Mouse (Mus musculus) layer of hippocampus, adult 18-20 months (tissue): ENCODE results near the gene 4430402I18Rik. TPM values are rescaled to one million over a fixed set of nuclear protein-coding genes. Genes with fewer than 3 reads are reported as not detected.
A peak's percentile ranks its signal among the peaks of the same experiment; 100 is the strongest.

ENCODE experiments used
- DNase-seq, 2 experiments: peaks; one replicate each; pipeline ENCODE4 v3.0.0; 2022; ENCODE audit warnings: low spot score in 2 of 2
- total RNA-seq, 2 experiments: library from RNA; stranded (reverse); gene quantifications; 2 replicates each; pipeline ENCODE4 v1.2.3; 2021

The 4430402I18Rik gene
- total RNA-seq, 2 experiments from 2014 or later: 5.4 to 8.5 TPM

DNA sequence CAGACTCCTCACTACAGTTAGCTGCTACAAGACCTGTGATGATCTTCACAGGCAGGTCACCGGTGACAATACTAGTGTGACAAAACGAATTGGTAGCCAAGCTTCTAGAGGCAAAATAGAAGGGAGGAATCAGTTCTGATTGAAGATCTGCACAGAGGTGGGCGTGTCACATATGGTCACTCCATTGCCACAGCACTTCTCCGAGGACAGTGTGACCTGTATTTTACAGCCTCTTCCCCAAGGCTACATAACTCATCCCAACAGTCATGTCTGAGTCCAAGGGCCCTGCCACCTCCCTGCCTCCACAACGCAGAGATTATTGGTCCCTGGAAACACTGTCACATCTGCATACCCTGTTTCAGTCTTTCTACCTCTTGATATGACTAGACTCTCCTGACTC is 1.6 kb upstream of the 4430402I18Rik start:
- DNase-seq: no peak

DNA sequence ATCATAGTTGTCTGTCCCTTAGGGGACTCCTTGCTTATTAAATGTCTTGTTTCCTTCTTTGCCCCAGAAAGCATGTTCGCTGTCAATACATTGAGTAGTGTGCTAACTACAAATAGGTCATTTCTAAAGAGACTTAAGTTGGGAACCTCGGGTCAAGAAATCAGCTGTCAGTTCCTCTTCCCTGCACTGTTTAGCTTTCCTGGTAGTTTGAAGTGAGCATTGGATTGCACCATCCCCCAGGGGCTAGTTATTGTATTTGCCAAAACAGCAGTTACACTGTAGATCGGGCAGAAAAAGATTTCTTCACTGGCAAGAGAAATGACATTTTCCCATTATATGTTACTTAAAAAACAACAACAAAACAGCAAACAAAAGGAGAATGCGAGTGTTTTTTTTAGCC is 578 bp upstream of the 4430402I18Rik start:
- no peak for DNase-seq

DNA sequence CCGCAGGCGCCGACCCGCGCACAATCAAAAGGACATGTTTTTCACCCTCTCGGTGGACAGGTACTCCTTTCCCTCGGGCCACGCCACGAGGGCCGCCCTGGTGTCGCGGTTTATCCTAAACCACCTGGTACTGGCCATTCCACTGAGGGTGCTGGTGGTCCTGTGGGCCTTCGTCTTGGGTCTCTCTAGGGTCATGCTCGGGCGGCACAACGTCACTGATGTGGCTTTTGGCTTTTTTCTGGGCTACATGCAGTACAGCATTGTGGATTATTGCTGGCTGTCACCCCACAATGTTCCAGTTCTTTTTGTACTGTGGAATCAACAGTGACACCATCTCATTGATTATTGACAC is 3.1 kb downstream of the 4430402I18Rik start:
- DNase-seq: no peak

DNA sequence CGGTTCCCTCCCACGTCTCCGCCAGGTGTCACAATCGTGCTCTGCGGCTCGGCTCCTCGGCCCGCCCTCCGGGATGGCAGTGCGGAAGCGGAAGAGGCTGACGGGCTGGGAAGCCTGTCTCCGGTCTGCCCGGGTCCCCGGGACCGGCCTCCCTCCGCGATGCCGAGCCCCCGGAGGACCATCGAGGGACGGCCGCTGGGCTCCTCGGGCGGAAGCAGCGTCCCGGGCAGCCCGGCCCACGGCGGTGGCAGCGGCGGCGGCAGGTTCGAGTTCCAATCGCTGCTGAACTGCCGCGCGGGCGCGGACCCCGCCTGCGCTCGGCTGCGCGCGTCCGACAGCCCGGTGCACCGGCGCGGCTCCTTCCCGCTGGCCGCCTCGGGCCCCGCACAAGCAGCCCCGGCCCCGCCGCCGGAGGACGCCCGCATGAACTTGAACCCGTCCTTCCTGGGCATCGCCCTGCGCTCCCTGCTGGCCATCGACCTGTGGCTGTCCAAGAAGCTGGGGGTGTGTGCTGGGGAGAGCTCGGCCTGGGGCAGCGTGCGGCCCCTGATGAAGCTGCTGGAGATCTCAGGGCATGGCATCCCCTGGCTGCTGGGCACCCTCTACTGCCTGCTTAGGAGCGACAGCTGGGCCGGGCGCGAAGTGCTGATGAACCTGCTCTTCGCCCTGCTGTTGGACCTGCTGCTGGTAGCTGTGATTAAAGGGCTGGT is 3.6 kb downstream of the 4430402I18Rik start, which contains the start of gene Plpp6:
Gene Plpp6 (plus strand): TSS at position 112 of the 710 bp plus-strand sequence.
- DNase-seq: peak; percentile 71 to 76

DNA sequence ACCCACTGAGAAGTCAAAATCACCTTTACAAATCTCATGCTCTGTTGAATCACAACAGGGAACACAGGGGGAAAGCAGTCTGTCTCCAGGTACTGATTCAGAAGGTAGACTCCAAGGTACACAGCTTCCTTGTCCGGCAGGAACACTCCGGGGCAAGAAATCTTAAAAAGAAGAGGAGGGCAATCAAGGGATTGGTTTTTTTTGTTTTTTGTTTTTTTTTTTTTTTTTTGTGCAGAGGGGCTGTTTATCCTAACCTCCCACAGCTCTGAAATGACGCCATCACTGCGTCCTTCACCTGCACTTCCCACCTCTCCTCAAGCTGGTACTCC is 4.1 kb downstream of the 4430402I18Rik start:
- DNase-seq: no peak

DNA sequence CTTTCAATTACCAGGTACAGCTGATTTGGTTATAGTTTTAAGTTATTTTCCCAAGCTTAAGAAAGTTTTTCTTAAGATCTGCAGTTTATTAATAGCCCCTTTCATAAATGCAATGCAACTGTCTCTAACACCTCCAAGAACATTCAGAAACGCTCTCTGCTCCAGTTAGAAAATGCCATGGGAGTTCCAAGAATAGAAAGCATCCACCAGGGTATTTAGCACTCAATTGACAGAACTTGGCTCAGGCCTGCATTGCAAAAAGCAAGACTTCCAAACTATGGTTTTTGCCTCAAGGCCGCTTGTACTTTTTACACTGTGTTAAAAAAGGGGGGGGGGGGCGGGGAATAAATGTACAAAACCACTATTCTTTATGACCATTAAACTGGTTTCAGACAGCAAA is 4.5 kb downstream of the 4430402I18Rik start:
- DNase-seq: peak in 1 of 2 experiments; percentile 58

DNA sequence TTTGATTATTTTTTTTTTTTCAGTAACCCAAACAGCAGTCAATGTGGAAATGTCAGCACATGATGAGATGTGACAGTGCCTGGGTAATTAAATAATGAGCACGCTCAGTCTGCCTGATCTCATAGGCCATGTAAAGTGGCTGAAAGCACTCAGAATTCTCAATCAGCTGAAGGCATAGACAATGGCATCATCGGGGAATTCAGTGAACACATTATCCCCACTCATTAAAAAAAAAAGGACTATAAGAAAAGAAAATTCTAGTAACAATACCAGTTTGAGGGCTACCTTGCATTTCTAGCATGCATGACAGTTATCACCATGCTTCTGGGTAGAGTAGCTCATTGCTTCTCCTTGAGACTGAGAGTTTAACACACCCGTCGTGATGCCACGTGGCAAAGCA is 16.3 kb downstream of the 4430402I18Rik start:
- no peak for DNase-seq

DNA sequence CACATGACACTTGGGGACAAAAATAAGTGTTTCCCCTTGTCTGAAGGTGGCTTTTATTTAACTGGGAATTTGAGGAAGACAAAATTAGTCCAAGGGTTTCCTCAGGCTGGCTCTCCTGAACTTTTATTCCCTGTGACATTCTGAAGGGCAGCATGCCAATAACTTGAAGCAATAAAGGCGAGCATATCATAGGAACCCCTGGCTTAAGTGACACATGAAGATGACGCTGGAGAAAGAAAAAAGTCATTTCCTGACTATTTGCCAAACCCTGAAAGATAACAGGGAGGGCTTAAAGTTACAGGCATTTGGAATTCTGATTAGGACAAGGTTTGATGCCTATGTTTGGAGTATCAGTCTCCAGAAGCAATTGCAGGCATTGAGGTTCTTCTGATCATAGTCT is 20.3 kb downstream of the 4430402I18Rik start:
- no peak for DNase-seq

DNA sequence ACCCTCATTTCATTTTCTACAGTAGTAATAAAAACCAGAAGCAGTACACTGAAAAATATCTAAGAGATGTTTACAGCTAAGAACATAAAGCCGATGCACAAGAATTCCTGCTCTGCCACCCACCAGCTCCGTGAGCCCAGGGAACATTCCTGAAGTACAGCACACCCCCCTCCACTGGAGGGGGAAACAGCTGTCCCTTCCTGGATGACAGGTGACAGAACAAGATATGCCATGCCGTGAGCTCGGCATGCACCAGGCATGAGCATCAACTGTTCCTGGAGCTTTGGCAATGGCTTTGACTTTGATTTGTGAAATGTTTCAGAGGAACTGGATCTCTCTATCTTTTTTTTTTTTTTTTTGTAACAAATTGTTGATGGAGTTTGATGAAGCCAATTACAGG is 20.8 kb downstream of the 4430402I18Rik start:
- peak in 1 of 2 experiments; percentile 34 for DNase-seq

DNA sequence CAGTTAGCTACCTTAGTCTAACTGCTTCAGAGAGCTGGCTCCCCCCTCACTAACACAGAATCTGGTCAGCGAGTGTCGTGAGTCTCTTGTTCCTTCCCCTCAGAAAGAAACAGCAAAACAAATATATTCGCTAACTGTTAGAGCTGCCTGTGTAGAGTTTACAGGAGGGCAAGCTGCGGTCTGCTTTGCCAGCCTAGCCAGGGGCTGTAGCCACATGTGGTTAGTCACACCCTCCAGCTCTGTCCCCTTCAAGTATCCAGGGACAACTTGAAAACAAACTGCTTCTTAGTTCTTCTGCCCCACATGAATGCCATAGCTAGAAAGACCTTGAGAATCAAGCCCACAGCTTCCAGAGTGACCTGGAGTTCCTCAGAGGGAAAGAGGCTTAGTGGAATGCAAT is 26.3 kb downstream of the 4430402I18Rik start:
- no peak for DNase-seq

DNA sequence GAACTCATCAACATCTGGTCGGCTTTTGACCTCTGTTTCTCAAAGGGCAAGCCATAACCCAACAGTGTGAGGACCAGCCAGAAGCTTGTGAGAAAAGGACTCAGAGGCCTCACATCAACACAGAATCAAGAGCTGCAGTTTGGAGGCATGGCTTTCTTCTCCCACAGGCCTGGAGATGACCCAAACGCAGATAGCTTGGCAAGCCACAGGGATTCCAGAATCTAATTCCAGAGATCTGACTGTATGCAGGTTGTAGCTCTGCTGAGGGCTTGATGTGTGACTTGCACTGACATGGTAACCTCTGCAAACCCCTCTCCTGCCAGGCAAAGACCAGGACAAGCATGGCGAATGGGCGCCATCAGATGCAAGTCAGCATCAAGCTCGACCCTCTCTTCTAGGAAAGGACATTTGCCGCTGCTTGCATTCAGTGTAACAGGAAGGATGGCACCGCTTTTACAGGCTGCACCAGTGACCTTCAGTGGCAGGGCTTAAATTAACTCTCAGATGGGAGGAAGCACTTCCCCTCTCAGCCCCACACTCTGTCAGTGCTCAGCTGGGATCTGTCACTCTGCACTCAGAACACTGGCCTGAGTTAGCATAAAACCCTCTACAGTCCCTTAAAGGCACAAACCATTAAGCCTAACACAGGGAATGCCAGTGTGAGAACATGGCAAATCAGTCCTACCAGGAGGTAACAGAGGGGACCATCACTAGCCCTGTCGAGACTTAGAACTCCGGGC is 27.3 kb downstream of the 4430402I18Rik start:
- no peak for DNase-seq

DNA sequence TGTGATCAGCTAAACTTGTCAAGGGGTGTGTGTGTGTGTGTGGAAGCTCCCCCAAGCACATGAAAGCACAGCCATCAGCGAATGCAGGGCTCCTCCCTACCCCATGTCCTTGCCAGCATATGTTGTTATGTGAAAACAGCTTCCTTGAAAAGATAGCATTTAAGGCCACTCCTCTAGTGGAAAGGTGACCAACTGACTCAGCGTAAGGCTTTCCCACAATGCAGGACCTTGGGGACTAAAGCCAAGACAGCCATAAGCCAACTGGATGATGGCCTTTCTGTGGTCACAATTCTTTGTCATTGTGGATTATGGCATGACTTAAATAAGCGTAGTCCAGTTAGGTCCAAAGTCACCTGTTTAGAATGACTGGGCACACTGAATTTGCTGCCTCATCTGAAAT is 32.7 kb downstream of the 4430402I18Rik start:
- DNase-seq: no peak

DNA sequence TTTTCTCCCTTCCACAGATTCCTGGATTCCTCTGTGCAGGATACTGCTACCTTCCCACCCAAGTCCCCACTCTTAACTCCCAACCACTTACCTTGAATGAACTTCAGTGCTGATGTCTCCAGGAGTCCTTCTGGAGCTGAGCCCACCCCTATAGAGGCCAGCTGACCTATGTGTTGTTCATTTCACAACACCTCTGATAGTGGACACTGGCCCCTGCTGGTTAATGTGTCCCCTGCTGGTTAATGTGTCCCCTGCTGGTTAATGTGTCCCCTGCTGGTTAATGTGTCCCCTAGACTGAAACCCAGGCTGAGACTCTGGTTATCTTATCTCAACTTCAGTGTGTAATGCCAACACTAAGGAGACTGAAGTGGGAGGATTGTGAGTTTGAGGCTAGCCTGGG is 38.6 kb downstream of the 4430402I18Rik start:
- no peak for DNase-seq

DNA sequence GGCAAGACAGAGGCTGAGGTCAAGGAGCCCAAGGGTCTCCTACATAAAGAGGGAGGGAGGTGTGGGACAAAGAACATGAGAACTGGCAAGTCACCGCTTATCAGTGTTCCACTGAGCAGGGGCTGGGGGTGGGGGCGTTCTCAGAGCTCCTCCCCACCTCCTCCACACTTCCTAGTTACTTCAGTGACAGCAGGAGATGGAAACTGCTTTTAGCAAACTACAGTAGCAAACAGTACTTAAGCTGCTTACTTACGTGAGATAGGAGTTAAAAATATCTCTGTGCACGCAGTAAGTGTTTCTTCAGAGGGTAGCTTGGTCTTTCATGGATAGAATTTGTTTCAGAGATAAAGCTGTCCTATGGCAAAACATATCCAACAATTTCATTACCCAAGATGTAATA is 40.2 kb downstream of the 4430402I18Rik start:
- peak in 1 of 2 experiments; percentile 34 for DNase-seq

DNA sequence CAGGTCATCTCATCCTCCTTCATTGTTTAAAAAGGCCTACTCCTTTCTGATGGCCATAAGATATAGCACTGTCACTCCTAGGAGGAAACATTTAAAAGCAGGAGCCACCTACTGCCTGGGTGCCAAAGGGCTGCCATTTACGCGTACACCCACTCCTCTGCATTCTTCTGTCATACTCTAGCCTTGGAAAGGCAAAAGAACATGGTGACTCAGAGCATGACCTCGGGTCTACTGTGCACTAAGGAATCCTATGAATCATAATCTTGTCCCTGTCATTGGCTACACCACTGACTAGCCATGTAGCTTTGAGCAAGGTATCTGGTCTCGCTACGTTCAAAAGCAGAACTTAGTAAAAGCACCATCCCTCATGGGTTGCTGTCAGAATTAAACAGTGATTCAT is 41.2 kb downstream of the 4430402I18Rik start:
- no peak for DNase-seq

DNA sequence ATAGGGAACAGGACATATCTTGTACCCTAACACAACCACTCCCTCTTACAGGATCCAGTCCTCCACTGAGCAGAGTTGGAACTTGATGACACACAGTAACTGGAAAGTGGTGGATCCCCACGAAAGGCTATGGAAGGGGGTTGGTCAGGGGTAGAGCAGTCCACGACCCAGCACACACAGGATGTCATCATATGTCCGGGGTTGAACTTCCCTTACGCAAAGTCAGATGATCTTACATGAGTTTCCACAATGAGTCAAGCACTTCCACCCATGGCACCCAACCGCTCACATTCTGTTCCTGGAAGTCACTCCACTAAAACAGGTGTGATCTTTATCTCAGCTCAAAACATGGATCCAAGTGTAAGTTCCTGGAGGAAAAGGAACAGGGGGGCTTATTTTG is 49.8 kb downstream of the 4430402I18Rik start:
- DNase-seq: no peak

DNA sequence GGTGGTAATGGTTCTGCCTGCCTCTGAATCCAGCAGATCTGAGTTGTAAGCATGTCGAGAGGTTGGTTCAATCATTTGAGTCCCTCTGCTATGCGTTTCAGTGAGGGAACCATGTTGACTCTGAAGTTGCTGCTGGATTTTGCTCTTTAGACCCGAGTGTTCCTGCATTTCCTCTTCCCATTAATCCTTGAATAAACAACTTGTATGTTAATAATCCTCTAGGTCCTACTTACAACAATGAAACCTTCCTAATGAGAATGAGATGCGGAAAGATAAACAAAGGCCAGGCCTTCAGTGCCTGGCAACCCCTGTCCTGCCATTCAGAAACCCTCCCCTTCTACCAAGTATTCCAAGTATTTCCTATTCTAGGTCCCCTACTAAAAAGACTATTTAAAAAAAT is 51.1 kb downstream of the 4430402I18Rik start:
- DNase-seq: no peak

DNA sequence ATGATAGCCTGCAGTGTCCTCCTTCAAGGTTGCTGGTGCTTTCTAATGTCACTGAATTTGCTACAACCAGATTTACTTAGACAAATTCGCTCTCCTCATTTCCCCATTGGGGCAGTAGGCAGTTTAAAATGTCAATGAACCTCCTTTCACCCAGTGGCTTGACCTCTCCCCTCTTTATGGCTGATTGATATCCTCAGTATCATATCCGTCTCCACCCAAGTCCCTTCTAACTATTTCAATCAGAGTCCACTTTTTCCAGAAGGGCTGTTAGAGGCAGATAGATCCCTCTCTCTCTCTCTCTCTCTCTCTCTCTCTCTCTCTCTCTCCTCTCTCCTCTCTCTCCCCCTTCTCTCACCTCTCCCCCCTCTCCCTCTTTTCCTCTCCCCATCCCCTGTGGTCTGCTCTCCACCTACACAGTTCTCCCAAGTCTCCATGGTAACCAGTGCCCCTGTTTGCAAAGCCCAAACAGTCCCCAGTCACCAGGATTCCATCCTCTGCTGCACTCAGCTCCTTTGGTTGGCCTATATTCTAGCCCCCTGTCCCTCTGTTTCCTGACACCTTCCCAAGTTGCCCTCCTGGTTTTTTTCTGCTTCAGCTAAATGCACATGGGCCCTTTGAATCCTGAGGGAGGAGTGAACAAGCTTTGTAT is 51.9 kb downstream of the 4430402I18Rik start:
- no peak for DNase-seq

DNA sequence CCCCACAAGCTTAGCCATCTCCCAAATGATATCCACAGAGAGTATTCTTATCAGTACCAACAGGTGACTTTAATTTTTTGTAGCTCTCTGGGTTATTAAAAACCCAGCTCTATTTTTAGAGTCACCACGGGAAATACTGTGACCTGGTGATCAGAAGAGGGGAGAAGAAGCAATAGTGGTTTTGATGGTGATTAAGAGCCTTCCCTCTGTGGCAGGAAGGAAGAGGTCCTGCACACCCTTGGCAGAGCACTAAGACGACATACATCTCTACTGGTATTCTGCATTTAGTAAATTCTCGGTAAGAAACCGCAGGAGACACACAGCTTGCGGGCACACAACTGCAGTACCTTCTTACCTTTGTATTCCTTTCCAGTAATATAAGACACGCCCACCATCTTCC is 53.0 kb downstream of the 4430402I18Rik start:
- DNase-seq: no peak

DNA sequence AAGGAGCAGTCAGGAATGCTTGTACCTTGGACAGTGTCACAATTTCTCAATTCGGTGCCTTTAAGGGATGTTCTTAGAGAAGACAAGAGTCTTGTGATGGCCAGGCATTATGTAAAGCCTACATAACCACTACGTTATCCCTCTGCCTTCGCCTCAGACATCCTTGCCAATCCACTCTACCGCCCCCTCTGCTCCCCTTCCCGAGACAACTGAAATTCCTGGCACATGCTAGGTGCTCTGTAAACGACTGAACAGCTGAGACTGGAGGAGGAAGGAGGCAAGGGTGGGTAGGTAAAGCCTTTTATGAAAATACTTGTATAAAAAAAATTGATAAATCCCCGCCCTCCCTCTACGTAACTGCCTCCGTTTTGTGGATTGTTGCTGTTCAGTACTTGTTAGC is 58.9 kb downstream of the 4430402I18Rik start:
- peak in 1 of 2 experiments; percentile 55 for DNase-seq

DNA sequence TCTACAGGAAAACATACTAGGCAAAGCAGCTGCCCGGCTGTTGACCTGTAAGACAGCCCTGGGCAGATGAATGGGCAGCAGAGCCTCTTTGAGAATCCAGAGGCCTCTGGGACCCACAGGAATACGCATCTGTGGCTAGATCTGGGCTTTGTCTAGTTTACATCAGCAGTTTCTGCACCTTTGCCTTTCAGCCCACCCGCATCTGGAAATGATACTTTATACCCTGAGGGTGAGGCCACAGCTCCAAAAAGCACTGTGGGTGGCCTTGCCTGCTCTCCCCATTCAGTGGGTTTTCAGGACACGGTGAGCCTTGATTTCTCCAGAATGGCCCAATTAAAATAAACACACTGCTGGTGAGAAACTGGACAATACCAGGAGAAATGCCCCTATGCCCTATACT is 59.4 kb downstream of the 4430402I18Rik start:
- DNase-seq: no peak

DNA sequence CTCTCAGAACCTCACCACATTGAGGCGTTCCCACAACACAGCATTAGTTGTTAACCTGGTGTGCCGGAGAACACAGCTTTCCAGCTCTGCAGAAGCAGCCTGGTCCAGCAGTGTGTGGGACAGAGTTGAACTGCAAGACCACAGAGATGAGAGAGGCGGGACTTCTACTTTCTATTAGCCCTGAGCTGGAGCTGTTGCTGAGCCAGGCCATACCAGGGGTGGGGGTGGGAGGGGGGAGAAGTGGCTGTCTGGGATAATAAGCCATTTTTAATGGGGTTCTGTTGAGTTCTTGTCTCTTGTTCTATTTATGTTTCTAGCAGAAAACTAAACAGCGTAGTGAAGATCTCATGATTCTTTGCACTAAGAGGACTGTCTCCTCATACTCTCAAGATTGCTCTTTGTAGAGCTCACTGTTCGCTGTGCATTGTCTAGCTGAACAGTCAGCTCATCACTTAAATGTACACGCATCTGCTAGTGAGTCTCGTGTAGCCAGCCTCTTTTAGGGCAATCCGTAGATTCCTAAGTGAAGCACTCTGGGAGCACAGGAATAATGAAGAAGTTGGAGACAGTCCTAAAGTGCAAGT is 64.0 kb downstream of the 4430402I18Rik start:
- DNase-seq: no peak
